Mouse (Mus musculus): ENCODE data around the gene Itpr3.

Gene Itpr3

DNA sequence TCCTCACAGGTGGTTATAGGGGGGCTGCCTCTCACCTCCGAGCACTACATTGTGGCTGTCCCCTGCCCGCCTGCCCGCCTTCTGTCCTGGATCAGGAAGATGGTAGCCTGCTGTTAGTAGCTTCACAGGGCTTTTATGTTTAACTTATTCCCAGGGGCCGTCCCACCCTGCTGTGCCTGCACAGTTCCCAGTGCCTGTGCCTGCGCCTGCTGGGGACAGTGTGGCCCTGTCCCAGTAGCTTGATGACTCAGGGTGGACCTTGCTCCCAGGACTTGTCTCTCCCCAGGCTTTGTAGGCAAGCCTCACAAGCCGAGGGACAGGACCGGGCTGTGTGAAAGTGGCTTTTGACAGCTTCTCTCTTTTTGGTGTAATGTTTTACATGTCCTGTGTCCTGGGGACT is 64.7 kb downstream of the Itpr3 start:
- DNase-seq: no peak

DNA sequence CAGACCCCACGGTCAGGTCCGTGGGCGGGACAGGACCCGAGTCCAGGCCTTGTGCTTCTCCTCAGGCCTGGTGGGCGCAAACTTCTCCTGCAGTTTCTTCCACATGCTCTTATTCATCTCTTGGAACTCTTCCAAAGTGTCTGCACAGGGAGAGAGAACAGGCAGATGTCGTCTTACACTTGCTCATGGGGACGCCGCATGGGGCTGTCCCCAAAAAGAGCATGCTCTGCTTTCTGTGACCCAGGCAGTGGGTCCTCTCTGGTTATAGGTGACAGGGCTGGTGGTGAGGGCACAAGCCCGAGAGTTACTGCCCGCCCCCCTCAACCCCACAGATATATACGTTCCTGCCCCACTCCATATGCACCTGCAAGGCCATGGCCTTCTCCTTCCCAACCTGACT is 65.6 kb downstream of the Itpr3 start:
- DNase-seq: no peak

DNA sequence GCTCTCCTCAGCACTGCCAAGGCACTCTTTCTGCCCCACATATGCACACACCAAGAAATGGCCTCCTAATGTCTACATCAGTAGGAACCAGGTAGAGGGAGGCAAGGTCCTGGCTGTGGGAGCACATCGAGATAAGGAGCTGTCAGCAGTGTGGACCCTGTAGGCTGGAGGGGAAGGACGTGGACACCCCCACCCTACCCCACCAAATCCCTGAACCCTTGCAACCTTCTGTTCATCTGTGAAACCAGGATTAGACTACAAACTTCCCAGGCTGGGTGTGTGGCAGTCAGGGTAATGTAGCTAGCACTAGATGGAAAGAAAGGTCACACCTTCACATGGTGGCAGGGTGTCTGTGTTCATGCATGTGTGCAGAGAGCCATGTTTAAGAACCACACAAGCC is 66.0 kb downstream of the Itpr3 start:
- DNase-seq: no peak

DNA sequence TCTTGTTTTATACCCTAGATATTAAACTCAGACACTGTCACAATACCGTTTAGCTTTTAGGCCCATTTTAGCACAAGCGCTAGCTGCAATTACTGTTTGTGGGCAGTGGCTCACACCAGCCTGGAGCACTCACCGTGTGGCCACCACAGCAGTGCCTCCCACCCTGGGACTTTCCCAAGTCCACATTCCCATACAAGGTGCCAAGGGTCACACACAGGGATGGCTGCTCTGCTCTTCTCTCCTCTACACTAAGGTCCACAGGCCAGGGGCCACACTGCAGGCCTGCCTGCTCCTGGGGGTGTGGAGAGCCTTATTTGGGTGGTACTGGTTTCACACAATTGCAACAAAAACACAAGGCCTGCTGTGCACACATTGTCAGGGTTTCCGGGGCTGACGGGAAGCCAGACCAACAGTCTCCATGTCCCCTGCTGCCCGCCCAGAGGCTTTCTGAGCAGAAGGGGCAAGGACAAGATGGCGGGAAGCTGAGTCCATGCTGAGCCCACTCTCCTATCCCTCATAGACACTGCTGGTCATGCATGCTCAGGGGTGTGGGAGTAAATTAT is 66.8 kb downstream of the Itpr3 start:
- DNase-seq: no peak

DNA sequence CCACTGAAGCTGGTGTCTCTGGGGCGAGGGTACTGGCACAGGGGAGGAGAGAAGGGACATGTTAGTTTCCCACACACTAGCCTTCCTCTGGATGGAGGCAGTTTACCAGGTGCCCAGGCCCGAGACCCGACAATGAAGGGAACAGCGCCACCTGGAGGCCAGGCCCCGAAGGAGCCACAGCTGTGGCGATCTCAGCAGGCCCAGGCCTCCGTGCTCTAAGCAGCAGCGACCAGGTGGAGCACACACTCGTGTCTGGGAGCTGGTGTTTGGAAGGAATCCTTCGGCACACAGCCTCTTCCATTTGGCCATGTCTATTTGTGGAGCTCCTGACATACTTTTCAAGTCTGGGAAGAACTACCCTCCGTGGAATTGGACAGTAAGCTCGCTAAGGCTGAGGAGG is 68.1 kb downstream of the Itpr3 start:
- peak; percentile 78 for DNase-seq

DNA sequence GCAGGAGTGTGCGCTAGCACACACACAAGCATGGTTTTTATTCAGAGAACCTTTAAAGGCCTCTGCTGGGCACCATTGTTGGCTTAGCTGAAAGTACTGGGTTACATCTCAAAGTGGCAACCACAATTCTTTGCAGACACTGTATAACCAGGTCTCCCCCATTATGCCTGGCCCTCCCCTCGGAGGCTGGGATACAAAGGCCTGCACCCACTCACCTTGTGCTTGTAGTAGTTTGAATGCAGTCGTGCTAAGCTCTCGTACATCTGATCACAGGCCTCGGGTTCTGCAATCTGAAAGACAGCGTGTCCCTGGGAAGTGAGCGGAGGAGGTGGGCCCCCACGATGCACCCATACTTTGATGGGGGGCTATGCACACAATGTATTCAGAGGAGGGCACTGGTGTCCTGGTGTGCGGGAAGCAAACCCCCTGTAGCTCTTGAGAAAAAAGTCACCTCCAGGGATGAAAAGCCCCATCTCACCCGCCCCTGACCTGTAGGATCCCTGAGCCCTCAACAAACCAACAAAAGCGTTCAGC is 68.6 kb downstream of the Itpr3 start:
- DNase-seq: no peak

DNA sequence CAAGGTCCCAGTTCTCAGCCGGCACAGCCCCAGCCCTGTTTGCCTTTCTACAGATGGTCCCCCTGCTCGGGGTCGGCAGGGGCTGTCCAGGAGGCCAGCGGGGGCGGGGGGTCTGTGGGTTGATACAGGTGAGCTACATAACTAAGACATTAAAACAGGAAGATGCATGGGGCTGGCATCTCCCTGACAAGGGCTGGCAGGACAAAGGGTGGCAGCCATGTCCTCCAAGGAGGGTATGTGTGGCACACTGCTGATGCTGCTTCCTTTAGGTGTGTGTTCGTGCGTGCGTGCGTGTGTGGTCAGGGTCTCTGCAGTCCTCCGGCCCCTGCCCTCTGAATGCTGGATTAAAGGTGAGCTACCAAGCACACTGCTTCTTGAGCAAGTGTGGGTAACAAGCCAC is 69.9 kb downstream of the Itpr3 start:
- DNase-seq: no peak

DNA sequence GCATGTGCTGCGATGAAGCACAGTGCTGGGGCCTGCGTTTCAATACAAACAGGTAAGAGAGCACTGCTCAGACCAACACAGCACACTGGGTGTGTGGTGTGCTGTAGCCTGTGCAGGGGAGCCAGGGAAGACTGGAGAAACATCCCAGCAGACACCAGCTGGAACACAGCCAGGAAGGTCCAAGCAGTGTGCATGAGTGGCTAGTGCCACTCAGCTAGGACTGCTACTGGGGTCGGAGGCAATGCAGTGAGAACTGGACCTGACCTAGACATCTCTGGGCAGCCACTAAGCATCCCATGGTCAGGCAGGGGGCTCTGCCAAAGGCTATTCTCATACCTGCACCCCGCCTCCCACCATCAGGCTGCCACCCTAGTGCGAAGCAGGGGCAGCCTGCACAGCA is 71.1 kb downstream of the Itpr3 start:
- no peak for DNase-seq

DNA sequence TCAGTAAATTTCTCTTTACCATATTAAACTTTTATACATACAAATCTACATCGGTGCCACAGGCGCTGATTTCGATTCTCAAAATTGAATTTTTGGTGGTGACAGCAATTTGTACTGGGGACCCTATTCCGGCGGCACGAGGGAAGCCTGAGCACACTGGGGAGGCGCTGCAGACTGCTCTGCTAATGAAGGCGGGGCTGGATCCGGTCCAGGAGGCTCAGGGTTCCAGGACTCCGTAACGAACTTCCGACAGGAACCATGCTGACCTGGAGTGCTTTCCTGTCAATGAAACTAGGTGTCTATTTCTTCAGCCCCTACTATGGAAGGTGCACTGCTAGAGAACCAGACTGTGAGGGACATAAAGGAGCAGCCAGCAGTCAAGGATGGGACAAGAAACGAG is 72.2 kb downstream of the Itpr3 start:
- peak; percentile 45 for DNase-seq

DNA sequence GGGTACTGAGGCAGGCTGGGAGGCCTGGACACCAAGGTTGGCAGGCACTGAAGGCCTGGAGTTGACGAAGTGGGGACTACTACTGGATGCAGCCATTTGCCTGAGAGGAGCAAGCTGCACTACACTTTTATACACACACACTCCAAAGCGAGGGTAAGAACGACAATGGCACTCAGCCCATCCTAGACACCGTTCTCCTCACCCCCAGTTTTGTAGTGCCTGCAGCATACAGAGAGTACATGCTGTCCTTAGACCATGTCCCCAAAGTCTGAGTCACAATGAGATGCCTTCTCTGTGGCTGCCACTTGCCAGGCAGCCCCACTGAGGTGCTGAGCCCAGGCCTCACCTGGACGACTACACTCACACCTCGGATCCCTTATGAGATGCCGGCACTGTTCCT is 72.7 kb downstream of the Itpr3 start:
- no peak for DNase-seq

DNA sequence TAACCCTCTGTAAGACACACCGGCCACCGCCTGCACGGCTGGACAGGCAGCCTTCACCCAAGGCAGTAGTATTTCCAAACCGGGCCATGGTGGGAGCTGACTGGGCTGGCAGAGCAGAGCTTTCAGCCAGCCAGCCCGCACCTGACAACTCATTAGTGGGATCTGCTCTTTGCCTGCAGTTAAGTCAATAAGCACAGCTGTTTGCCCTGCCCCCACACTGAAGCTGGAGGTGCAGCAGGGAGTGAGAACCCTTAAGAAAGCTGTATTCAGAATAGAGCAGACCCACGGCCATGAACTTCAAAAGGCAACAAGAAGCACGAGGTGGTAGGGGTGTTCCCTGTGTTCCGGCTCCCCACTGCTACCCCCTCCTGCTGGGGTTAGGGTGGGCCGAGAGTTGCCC is 73.1 kb downstream of the Itpr3 start:
- DNase-seq: peak; percentile 48

DNA sequence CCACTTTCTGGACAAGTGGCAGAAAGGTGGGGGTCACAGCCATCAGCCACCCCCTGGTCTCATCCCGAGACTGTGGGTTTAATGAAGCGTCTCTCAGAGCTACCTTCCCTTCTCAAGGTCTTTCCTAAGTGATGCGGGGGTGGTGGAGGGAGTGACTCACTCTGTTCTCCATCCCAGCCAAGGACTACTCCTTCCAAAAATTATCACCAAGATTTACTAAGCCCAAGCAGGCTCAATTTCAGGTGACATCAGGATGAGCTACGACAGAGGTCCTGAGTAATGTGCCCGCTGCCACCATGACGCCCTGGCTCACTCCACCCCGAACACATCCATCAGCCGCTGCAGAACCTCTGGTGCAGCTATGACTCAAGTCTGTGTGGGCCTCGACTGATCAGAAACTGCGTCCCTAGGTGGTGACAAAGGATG is 74.1 kb downstream of the Itpr3 start:
- no peak for DNase-seq

DNA sequence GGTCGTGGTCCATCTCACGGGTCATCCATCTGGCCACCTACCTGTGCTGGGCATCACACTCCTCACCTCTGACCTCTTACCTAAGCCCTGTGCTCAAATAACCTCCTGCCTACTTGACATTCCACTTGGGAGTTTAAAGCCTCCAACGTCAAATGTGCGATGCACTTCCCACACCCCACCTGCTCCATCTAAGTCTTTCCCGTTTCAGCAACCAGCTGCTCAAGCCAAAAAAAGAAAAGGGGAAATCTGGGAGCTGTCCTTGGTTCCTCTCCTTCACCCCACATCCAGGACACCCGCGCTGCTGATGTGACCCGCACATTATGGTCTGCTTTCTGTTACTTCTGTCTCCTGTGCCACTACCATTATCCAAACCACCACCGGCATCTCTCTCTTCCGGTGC is 75.1 kb downstream of the Itpr3 start:
- no peak for DNase-seq

DNA sequence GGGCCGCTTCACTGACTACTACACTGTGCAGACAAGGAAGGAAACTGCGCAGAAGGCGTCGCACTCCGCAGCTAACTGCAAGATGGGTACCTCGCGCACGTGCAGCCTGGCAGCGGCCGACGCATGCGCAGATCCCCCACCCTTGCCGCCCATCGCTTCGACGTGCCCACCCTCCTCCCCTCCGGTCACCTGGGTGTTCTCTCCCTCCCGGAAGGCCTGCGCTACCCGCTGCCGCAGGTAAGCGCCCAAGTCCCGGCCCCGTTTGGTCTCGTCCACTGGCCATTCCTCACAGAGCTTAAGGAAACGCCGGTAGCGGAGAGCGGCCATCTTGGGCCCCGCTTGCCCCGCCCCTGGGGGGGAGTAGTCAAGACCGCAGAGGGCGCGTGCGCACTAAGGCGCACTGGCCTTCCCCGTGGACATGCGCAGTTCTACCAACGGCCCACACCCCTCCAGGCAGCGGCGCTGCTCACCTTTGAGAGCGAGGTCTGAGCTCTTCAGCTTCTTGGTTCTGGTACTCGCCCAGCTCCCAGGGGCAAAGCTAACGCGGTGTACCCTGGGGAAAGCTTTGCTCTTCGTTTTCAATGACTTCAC is 76.5 kb downstream of the Itpr3 start, which contains the start of gene Uqcc2:
Gene Uqcc2, minus strand, starts transcription at position 366 of the 591 bp plus-strand sequence.
- DNase-seq: peak; percentile 97

DNA sequence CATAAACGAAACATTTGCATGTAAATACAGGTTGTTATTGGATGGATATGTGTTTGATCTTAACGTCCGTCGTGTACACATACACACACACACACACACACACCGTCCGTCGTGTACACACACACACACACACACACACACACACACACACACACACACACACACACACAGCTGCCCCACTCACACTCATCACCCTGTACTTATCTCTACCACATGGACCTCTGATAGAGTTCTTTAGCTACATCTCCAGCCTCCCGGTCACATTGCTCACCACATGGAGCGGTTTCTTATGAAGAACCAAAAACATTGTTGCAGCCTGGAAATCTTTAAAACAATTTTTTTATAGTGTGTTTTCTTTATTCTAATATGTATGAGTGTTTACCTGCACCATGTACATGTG is 77.1 kb downstream of the Itpr3 start:
- DNase-seq: no peak

DNA sequence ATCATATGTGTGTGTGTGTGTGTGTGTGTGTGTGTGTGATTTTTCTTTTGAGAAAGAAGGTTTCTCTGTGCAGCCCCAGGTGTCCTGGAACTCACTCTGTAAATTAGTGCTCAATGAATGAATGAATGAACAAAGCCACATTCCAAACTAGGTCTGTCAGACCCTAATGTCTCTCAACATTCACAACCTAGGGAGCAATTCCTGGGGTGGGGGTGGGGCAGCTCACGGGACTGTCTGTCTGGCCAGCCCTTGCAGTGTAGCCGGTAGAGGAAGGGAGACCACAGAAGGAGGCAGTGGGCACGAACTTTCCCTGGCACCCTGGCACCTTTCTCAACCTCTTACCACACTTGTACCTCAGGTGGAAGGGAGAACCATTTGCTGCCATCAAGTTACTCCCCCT is 77.6 kb downstream of the Itpr3 start:
- no peak for DNase-seq

DNA sequence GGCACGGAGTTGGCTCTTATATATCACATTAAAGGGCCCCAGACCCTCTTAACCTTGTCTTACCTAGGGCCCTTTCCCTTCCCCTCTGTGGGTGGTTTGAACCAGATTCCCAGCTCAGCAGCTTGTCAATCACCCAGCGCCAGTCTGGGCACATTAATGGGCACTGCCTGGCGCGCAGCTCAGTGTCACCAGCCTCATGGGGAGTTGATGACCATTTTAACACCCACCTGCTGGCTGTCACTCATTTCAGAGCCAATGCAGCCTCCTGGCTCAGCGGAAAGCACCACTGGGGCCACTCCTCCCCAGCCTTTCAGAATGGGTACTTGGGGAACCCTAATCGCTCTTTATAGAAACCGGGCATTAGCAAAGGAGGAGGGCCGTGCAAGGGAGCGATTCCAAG is 81.3 kb downstream of the Itpr3 start:
- DNase-seq: no peak

DNA sequence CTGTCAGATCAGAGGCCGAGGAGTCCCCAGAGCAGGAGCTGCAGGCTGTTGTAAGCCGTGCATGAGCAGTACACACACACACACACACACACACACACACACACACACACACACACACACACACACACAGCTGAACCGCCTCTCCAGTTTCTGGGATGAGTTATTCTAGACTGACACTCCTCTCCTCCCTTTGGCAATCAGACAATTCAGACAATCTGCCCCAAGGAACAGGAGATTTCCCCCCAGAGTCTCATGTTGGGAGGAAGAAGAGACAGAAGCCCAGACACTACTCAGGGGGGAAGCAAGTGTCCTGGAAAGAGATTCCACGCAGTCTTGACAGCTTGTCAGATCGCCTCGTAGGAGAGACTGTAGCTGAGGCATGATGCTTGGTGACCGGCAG is 82.2 kb downstream of the Itpr3 start:
- no peak for DNase-seq

DNA sequence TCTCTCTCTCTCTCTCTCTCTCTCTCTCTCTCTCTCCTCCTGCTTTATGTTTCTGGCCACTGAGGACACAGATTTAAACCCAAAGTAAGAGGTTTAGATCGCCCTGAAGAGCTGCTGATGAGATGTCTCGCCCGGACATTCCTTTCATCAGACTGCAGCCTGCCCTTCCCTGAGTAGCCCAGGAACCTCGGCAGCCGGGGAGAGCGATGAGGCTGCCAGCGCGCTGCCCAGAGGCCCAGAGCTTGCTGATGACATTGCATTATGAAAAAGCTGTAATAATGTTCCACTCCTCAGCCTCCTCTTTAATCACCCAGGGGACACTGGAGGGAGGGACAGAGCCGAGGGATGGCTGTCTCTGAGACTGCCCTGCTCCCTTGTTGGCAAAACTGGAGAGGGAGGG is 83.2 kb downstream of the Itpr3 start:
- no peak for DNase-seq

DNA sequence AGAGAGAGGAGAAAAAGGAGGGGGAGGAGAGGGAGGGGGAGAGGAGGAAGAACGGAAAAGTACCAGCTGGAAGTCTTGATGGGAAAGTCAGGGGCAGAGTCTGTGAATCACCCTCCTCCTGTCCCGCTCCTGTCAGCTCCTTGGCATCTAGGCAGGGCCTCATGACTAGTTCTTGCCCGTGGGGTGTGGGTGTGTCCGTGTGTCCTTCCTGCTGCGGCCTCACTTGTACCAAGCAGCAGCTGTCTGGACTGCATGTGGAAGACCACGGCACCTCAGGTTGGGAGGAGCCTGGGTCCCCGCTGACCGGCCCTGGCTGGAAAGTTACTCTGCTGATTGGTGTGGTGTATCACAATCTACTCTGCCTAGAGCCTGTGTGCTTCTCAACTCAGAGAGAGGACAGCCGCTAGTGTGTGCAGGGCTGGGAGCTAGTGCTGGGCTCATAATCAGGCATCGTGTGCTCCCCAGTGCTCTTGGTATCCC is 84.9 kb downstream of the Itpr3 start:
- no peak for DNase-seq

DNA sequence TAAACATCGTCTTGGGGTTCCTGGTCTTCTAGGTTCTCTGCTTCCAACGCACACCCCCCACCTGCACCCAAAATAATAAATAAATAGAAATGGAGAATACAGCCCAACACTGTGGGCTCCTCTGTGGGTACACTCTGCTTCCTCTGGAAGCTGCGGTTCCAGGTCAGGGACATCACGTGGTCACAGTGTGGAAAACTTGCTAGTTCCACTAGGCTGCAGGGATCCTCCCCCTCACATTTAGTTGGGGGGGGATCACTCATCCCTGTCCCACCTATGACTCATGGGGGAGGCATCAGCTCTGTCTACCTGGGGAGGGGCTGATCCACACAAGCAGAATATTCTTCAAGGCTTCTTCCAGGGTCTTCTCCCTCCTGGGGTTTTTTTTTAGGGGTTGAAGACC is 87.0 kb downstream of the Itpr3 start:
- no peak for DNase-seq

DNA sequence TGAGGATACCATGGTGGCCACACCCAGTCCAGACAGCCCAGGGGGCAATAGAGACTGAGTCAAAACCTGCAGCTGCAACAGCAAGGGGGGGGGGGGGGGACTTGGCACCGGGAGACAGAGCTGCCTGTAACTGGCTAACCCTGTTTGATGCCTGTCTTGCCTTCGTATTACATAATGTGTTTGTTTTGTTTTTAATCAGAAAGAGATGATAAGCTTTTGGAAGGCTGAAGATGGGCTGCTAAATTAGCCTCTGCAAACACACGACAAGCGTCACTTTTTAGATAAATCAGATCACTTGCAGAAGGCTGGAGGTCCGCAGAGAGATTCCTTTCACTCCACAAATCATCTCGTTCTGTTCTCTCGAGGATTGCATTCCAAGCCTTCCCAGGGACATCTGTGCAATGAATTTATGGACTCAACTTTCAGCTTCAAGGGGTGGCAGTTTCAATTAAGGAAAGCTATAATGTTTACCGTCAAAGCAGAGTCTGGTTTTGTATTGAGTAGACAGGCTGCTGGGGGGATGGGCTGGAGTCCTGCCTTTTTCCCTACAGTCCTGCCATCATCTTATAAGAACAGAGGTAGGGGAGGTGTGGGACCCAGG is 89.3 kb downstream of the Itpr3 start:
- no peak for DNase-seq

DNA sequence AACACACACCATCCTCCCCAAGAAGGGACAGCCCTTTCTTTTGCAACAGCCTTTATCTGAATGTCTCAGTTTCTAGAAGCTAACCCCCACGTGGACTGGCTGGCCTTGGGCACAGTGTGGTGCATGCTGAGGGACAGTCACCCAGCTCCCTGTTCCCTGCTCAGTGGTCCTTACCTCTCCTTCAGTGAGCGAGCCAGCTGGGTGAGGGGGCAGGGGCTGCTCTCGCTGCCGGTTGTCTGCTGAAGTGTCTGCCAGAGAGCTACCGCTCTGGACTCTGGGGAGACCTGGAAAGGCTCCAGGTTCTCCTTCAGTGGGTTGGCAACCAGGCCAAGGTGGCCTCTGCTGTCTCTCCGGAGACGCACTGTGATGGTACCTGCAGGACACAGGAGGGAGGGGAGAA is 93.8 kb downstream of the Itpr3 start:
- no peak for DNase-seq

DNA sequence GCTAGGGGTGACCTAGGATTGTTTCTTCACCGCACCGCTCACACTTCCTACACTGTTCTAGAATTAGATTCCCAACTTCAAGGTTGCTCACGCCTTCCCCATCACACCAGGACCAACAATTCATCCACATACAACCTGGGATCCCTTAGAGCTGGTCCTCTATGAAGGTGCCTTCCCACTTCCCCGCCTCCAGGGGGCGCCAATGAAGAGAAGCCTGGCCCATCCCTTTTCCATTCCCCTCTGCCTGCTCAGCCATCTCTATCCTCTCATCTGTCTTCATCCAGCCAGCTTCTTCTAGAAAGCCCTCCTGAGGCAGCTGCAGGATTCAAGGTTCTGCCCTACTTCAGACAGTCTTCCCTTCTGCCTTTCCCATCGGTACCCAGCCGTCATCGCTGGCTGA is 94.3 kb downstream of the Itpr3 start:
- DNase-seq: no peak
